Mouse (Mus musculus) liver, postnatal 0 days (tissue): ENCODE data around the gene 6330409D20Rik. TPM values are rescaled to one million over a fixed set of nuclear protein-coding genes. Genes with fewer than 3 reads are reported as not detected.

ENCODE experiments used
- ATAC-seq: fragments of 200-750 bp; cut with Nextera tagmentation; 2 replicates; pipeline ENCODE4 v1.8.0; 2017; ENCODE audit warnings: mild to moderate bottlenecking, moderate library complexity
- DNase-seq: peaks from one replicate; pipeline ENCODE4 v3.0.0-alpha.2; 2016
- H3K27ac ChIP-seq: fragments of 300-500 bp; sonication (generic); 2 replicates; pipeline ENCODE4 v1.5.1; 2014; ENCODE audit warnings: antibody characterized with exemption, moderate library complexity, mild to moderate bottlenecking, low read depth
- H3K27me3 ChIP-seq: fragments of 300-500 bp; sonication (generic); 2 replicates; pipeline ENCODE4 v1.6.1; 2014; ENCODE audit warnings: low read length, control low read depth, mixed read lengths; ENCODE audit not compliant: insufficient read depth
- H3K36me3 ChIP-seq: fragments of 300-500 bp; sonication (generic); replicated peaks from 2 replicates; pipeline ENCODE4 v1.6.1; 2014; ENCODE audit warnings: mild to moderate bottlenecking, control low read depth, low read length, moderate library complexity, mixed read lengths; ENCODE audit not compliant: insufficient read depth
- H3K4me1 ChIP-seq: fragments of 300-500 bp; sonication (generic); 2 replicates; pipeline ENCODE4 v1.6.1; 2014; ENCODE audit warnings: antibody characterized with exemption, mild to moderate bottlenecking, control low read depth; ENCODE audit not compliant: insufficient read depth
- H3K4me2 ChIP-seq: fragments of 300-500 bp; sonication (generic); 2 replicates; pipeline ENCODE4 v1.6.1; 2014; ENCODE audit warnings: low read depth, mild to moderate bottlenecking, low read length, moderate library complexity, mixed read lengths
- H3K4me3 ChIP-seq: fragments of 300-500 bp; sonication (generic); 2 replicates; pipeline ENCODE4 v1.5.1; 2014; ENCODE audit warnings: low read depth, low read length
- H3K9ac ChIP-seq: fragments of 300-500 bp; sonication (generic); replicated peaks from 2 replicates; pipeline ENCODE4 v1.6.1; 2014; ENCODE audit warnings: mild to moderate bottlenecking, moderate library complexity
- H3K9me3 ChIP-seq: fragments of 300-500 bp; sonication (generic); 2 replicates; pipeline ENCODE4 v1.6.1; 2016; ENCODE audit warnings: mild to moderate bottlenecking, control low read depth, low read length, mixed read lengths
- CTCF ChIP-seq: sonication (generic); IDR thresholded peaks from 2 replicates; pipeline ENCODE4 v1.5.1; 2016; ENCODE audit warnings: antibody characterized with exemption, low read depth
- EP300 ChIP-seq: IDR thresholded peaks from 2 replicates; pipeline ENCODE4 v1.6.1; 2016; ENCODE audit warnings: antibody characterized with exemption, low read depth, mild to moderate bottlenecking
- WGBS: fragments of 180-500 bp; shearing (Covaris S2); extraction: QIAGEN DNeasy Blood & Tissue Kit; methylation state at CpG from one replicate; pipeline ENCODE4 v1.1.7; 2014; ENCODE audit not compliant: insufficient replicate concordance; 5-methylcytosine and 5-hydroxymethylcytosine counted together
- polyA plus RNA-seq: library from polyadenylated mRNA; unstranded; fragments of >200 nt; fragmentation: Nextera tagmentation; extraction: Ambion mirVana; gene quantifications from 2 replicates; pipeline ENCODE4 v1.2.1, GENCODE M21; 2015

Gene 6330409D20Rik
- polyA plus RNA-seq, 1 experiment from 2014 or later = not detected

GRCm38 (mm10) chr2:32732695-32733094, 8.1 kb downstream of the 6330409D20Rik start:
- TF ChIP-seq CTCF (no peak), EP300 (no peak)
- no peak for DNase-seq
- H3K4me1 ChIP-seq = no peaks in the 10 kb centered on the region; the same call in none of the 2 replicates
- H3K27me3 ChIP-seq = no peaks in the 10 kb centered on the region
- no peak overlapping the region for H3K4me3 ChIP-seq
- H3K36me3 ChIP-seq = peaks cover 5% of the 10 kb centered on the region; the same call in 1 of the 2 replicates
- no peaks in the 10 kb centered on the region for H3K9me3 ChIP-seq
- ATAC-seq = no peak
- no peak overlapping the region for H3K9ac ChIP-seq
- WGBS = 75% methylated on average over 6 of the region's 6 CpGs
- peak overlapping the region; percentile 12; the same call in 1 of the 2 replicates for H3K27ac ChIP-seq
- no peak overlapping the region for H3K4me2 ChIP-seq

GRCm38 (mm10) chr2:32731911-32732310, 8.9 kb downstream of the 6330409D20Rik start:
- 73% methylated on average over 4 of the region's 4 CpGs for WGBS
- H3K4me2 ChIP-seq = no peak overlapping the region
- no peak overlapping the region for H3K4me3 ChIP-seq
- H3K9me3 ChIP-seq = no peaks in the 10 kb centered on the region
- TF ChIP-seq EP300 = no peak
- TF ChIP-seq CTCF = no peak
- H3K4me1 ChIP-seq = peaks cover 5% of the 10 kb centered on the region
- H3K27ac ChIP-seq = 0 out of 2 replicates have a peak overlapping the region, but pooled peaks have one; percentile 48
- H3K36me3 ChIP-seq = 0 out of 2 replicates have a peak, but pooled peaks cover 5% of the 10 kb centered on the region
- H3K9ac ChIP-seq = no peak overlapping the region
- ATAC-seq = no peak
- DNase-seq = no peak
- no peaks in the 10 kb centered on the region for H3K27me3 ChIP-seq

GRCm38 (mm10) chr2:32730854-32731253, 10.0 kb downstream of the 6330409D20Rik start:
- WGBS = 60% methylated on average over 11 of the region's 11 CpGs
- H3K4me3 ChIP-seq = no peak overlapping the region
- no peaks in the 10 kb centered on the region for H3K27me3 ChIP-seq
- 0 out of 2 replicates have a peak, but pooled peaks cover 5% of the 10 kb centered on the region for H3K36me3 ChIP-seq
- TF ChIP-seq EP300 = no peak
- TF ChIP-seq CTCF = no peak
- H3K9me3 ChIP-seq = no peaks in the 10 kb centered on the region
- H3K4me2 ChIP-seq = no peak overlapping the region
- ATAC-seq = no peak
- peaks cover 5% of the 10 kb centered on the region for H3K4me1 ChIP-seq
- H3K9ac ChIP-seq = no peak overlapping the region
- H3K27ac ChIP-seq = peak overlapping the region; percentile 48; the same call in 1 of the 2 replicates
- DNase-seq = no peak

DNA sequence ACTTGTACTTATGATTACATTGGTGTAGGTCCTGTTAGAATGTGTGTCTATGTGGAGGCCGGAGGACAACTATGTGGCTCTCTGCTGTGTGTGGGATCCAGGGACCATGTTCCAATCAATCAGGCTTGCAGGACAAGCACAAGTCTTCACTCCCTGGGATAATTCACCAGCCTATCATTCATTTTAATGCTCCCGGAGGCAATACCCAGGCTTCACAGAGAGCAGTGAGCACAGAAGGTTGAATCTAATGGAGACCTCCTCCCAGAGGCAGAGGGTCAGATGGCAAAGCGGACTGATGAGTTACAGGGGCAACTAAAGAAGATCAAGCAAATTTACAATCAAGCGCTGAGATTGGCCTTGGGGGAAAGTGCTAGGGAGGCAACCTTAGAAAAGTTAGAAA, 11.3 kb downstream of the 6330409D20Rik start:
- Histone ChIP-seq H3K4me2 (peak overlapping the region; percentile 0; the same call in 1 of the 2 replicates), H3K36me3 (0 out of 2 replicates have a peak, but pooled peaks cover 5% of the 10 kb centered on the region), H3K4me3 (no peak overlapping the region), H3K4me1 (peaks cover 5% of the 10 kb centered on the region), H3K9ac (no peak overlapping the region), H3K27me3 (no peaks in the 10 kb centered on the region), H3K27ac (0 out of 2 replicates have a peak overlapping the region, but pooled peaks have one; percentile 31), H3K9me3 (no peaks in the 10 kb centered on the region)
- TF ChIP-seq CTCF = no peak
- no peak for TF ChIP-seq EP300
- DNase-seq (no peak), ATAC-seq (no peak)
- WGBS = 78% methylated on average over 4 of the region's 4 CpGs

DNA sequence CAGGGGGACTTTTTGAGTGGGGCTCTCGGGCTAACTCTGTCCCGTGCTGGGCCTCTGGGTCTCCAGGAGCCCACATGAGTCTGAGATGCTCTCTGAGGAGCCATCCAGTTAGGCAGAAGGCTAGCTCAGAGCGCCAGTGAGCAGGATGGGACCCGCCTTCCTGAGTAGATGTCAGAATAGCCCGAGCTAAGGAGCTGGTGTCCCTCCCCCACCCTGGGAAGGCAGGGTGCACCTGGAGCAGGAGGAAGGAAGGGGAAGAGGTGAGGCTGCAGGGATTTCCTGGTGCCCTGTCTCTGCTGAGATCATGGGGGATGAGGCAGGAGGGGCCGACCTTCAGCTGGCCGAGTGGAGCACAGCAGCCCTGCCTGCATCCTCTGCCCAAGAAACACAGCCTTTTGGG, 12.4 kb downstream of the 6330409D20Rik start:
- no peak for DNase-seq

GRCm38 (mm10) chr2:32727435-32727834, 13.4 kb downstream of the 6330409D20Rik start:
- ATAC-seq (peak; percentile 96), DNase-seq (peak; percentile 89)
- 0 out of 2 replicates have a peak, but pooled peaks cover 5% of the 10 kb centered on the region for H3K36me3 ChIP-seq
- peak overlapping the region; percentile 40; the same call in 1 of the 2 replicates for H3K27ac ChIP-seq
- no peaks in the 10 kb centered on the region for H3K9me3 ChIP-seq
- TF ChIP-seq CTCF (no peak), EP300 (no peak)
- peak overlapping the region; percentile 48 for H3K9ac ChIP-seq
- peaks cover 5% of the 10 kb centered on the region for H3K4me1 ChIP-seq
- peak overlapping the region; percentile 30 for H3K4me3 ChIP-seq
- H3K27me3 ChIP-seq = no peaks in the 10 kb centered on the region
- 7% methylated on average over 16 of the region's 16 CpGs for WGBS
- peak overlapping the region; percentile 70 for H3K4me2 ChIP-seq

More for the DNA sequence above, 12.4 kb downstream of the 6330409D20Rik start:
- Histone ChIP-seq H3K27ac (peak overlapping the region; percentile 40), H3K4me3 (peak overlapping the region; percentile 30), H3K9ac (peak overlapping the region; percentile 41; the same call in 1 of the 2 replicates), H3K36me3 (0 out of 2 replicates have a peak, but pooled peaks cover 5% of the 10 kb centered on the region), H3K27me3 (no peaks in the 10 kb centered on the region), H3K4me2 (peak overlapping the region; percentile 70; the same call in 1 of the 2 replicates), H3K9me3 (no peaks in the 10 kb centered on the region), H3K4me1 (peaks cover 5% of the 10 kb centered on the region)
- 47% methylated on average over 7 of the region's 7 CpGs for WGBS
- no peak for ATAC-seq
- TF ChIP-seq EP300 (no peak), CTCF (no peak)
